Mouse (Mus musculus): ENCODE results near the gene Rgs3. TPM values are rescaled to one million over a fixed set of nuclear protein-coding genes. Genes with fewer than 3 reads are reported as not detected.
A peak's percentile ranks its signal among the peaks of the same experiment; 100 is the strongest.

Rgs3 gene
- polyA plus RNA-seq, 1 experiment from 2014 or later = 31.3 TPM

DNA sequence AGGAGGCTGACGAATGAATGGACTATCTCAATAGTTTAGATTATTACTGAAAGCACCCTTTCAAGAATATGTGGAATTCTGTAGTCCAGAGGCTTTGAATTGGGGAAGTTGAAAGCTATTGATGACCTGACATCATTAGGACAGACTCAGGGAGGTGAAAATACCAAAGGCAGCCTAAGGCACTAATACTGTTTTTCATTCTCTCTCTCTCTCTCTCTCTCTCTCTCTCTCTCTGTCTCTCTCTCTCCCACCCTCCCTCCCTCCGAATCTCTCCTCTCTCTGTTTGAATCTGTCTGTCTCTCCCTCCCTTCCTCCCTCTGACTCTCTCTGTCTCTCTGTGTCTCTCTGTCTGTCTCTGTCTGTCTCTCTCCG lies 2.0 kb downstream of the Rgs3 start:
- no peaks in the 10 kb centered on the region for H3K4me1 ChIP-seq (replicated peaks; ENCODE audit: control insufficient read depth, insufficient read depth, low read length)
- no peaks in the 10 kb centered on the region for H3K36me3 ChIP-seq (ENCODE audit: control insufficient read depth, insufficient read depth, low read length)
- ATAC-seq (ENCODE audit: low FRiP score) (peak; percentile 25; the same call in 1 of the 2 replicates), DNase-seq (ENCODE audit: low spot score) (no peak)
- no peak overlapping the region for H3K4me3 ChIP-seq (ENCODE audit: low read depth, low read length)
- H3K9ac ChIP-seq (ENCODE audit: low read depth, low read length) = no peak overlapping the region
- H3K4me2 ChIP-seq (replicated peaks; ENCODE audit: low read depth, low read length) = no peak overlapping the region
- H3K27me3 ChIP-seq (ENCODE audit: control insufficient read depth, insufficient read depth, low read length) = no peaks in the 10 kb centered on the region
- WGBS = 74% methylated on average over 3 of the region's 3 CpGs
- no peak overlapping the region for H3K27ac ChIP-seq (ENCODE audit: low read depth, low read length)
- H3K9me3 ChIP-seq (ENCODE audit: control insufficient read depth, low read length) = no peaks in the 10 kb centered on the region

DNA sequence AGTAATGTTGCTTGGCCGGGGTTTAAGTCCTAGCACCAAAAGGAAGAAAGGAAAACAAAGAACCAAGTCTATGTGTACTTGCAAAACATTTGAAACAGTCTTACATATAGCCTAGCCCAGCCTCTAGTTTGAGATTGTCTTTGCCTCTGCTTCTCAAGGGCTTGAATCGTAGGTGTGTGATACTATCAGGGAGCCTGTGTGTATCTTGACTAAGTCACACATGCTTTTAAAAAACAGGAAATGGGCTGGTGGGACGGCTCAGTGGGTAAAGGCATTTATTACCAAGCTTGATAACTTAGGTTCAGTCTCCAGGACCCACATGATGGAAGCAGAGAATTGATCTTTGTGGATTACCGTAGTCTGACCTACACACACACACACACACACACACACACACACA lies 2.4 kb downstream of the Rgs3 start:
- 80% methylated on average over 4 of the region's 4 CpGs for WGBS
- Histone ChIP-seq H3K9ac (ENCODE audit: low read depth, low read length) (no peak overlapping the region), H3K27ac (ENCODE audit: low read depth, low read length) (no peak overlapping the region)

DNA sequence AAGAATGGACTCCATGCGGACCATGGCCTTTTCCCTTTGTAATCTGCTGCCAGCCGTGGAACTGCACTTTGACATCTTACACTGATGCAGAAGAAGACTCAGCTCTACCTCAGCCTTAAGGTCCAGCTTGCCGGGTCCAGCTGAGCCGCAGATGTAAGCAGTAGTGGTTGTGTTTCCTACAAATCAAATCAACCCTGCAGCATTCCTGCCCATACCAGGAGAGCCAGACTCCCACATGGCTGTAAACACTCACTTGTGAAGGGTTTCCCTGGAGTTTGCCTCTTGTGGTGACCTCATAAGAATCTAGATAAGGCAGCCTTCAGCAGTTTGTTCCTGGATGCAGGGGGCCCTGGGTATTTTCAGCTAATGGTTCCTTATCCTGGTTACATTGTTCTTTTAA lies 6.9 kb downstream of the Rgs3 start:
- Histone ChIP-seq H3K27ac (ENCODE audit: low read depth, low read length) (no peak overlapping the region), H3K4me1 (replicated peaks; ENCODE audit: control insufficient read depth, insufficient read depth, low read length) (no peaks in the 10 kb centered on the region), H3K4me2 (replicated peaks; ENCODE audit: low read depth, low read length) (no peak overlapping the region), H3K36me3 (ENCODE audit: control insufficient read depth, insufficient read depth, low read length) (no peaks in the 10 kb centered on the region), H3K9ac (ENCODE audit: low read depth, low read length) (no peak overlapping the region), H3K4me3 (ENCODE audit: low read depth, low read length) (no peak overlapping the region), H3K9me3 (ENCODE audit: control insufficient read depth, low read length) (no peaks in the 10 kb centered on the region), H3K27me3 (ENCODE audit: control insufficient read depth, insufficient read depth, low read length) (no peaks in the 10 kb centered on the region)
- WGBS = 87% methylated on average over 4 of the region's 4 CpGs
- DNase-seq (ENCODE audit: low spot score) = no peak
- no peak for ATAC-seq (ENCODE audit: low FRiP score)

More for the DNA sequence above, 2.4 kb downstream of the Rgs3 start:
- DNase-seq (ENCODE audit: low spot score) (peak; percentile 9), ATAC-seq (ENCODE audit: low FRiP score) (no peak)
- no peaks in the 10 kb centered on the region for H3K27me3 ChIP-seq (ENCODE audit: control insufficient read depth, insufficient read depth, low read length)
- no peak overlapping the region for H3K4me3 ChIP-seq (ENCODE audit: low read depth, low read length)
- no peaks in the 10 kb centered on the region for H3K4me1 ChIP-seq (replicated peaks; ENCODE audit: control insufficient read depth, insufficient read depth, low read length)
- no peaks in the 10 kb centered on the region for H3K36me3 ChIP-seq (ENCODE audit: control insufficient read depth, insufficient read depth, low read length)
- H3K4me2 ChIP-seq (replicated peaks; ENCODE audit: low read depth, low read length) = no peak overlapping the region
- no peaks in the 10 kb centered on the region for H3K9me3 ChIP-seq (ENCODE audit: control insufficient read depth, low read length)

- ATAC-seq (ENCODE audit: low FRiP score) (no peak), DNase-seq (ENCODE audit: low spot score) (no peak)
- no peaks in the 10 kb centered on the region for H3K36me3 ChIP-seq (ENCODE audit: control insufficient read depth, insufficient read depth, low read length)
- no peaks in the 10 kb centered on the region for H3K9me3 ChIP-seq (ENCODE audit: control insufficient read depth, low read length)
- no peaks in the 10 kb centered on the region for H3K27me3 ChIP-seq (ENCODE audit: control insufficient read depth, insufficient read depth, low read length)
- H3K27ac ChIP-seq (ENCODE audit: low read depth, low read length) = no peak overlapping the region
- H3K4me3 ChIP-seq (ENCODE audit: low read depth, low read length) = no peak overlapping the region
- H3K9ac ChIP-seq (ENCODE audit: low read depth, low read length) = no peak overlapping the region
- no peaks in the 10 kb centered on the region for H3K4me1 ChIP-seq (replicated peaks; ENCODE audit: control insufficient read depth, insufficient read depth, low read length)
- H3K4me2 ChIP-seq (replicated peaks; ENCODE audit: low read depth, low read length) = no peak overlapping the region
- WGBS = 95% methylated on average over 6 of the region's 6 CpGs
Measured at GRCm38 (mm10) chr4:62567696-62568095, 8.0 kb downstream of the Rgs3 start.

- DNase-seq (ENCODE audit: low spot score) = no peak
- Histone ChIP-seq H3K36me3 (ENCODE audit: control insufficient read depth, insufficient read depth, low read length) (no peaks in the 10 kb centered on the region), H3K9me3 (ENCODE audit: control insufficient read depth, low read length) (no peaks in the 10 kb centered on the region), H3K4me3 (ENCODE audit: low read depth, low read length) (no peak overlapping the region), H3K4me2 (replicated peaks; ENCODE audit: low read depth, low read length) (no peak overlapping the region), H3K27me3 (ENCODE audit: control insufficient read depth, insufficient read depth, low read length) (no peaks in the 10 kb centered on the region), H3K27ac (ENCODE audit: low read depth, low read length) (no peak overlapping the region), H3K9ac (ENCODE audit: low read depth, low read length) (no peak overlapping the region), H3K4me1 (replicated peaks; ENCODE audit: control insufficient read depth, insufficient read depth, low read length) (no peaks in the 10 kb centered on the region)
- ATAC-seq (ENCODE audit: low FRiP score) = no peak
- WGBS = 82% methylated on average over 1 of the region's 1 CpGs
Measured at GRCm38 (mm10) chr4:62568359-62568758, 8.7 kb downstream of the Rgs3 start.

DNA sequence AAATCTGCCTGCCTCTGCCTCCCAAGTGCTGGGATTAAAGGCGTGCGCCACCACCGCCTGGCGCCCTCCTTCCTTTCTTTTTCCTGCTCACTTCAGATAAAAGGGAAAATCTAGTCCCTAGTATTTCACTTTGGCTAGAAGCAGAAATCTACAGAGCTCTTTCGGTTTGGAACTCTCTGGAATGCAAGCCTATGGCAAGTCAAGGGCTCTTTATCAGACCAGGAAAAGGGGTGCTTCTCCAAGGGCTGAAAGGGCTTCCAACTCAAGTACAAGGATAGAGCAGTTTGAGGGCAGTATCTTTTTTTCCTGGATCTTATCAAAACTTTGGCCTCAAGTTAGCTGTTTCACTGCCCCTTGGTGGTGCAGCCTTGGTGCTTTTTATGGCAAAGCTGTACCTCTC lies 10.0 kb downstream of the Rgs3 start:
- H3K4me2 ChIP-seq (replicated peaks; ENCODE audit: low read depth, low read length) = no peak overlapping the region
- no peaks in the 10 kb centered on the region for H3K9me3 ChIP-seq (ENCODE audit: control insufficient read depth, low read length)
- H3K4me1 ChIP-seq (replicated peaks; ENCODE audit: control insufficient read depth, insufficient read depth, low read length) = no peaks in the 10 kb centered on the region
- ATAC-seq (ENCODE audit: low FRiP score) (no peak), DNase-seq (ENCODE audit: low spot score) (no peak)
- H3K9ac ChIP-seq (ENCODE audit: low read depth, low read length) = no peak overlapping the region
- no peak overlapping the region for H3K27ac ChIP-seq (ENCODE audit: low read depth, low read length)
- WGBS = 93% methylated on average over 5 of the region's 5 CpGs
- no peaks in the 10 kb centered on the region for H3K27me3 ChIP-seq (ENCODE audit: control insufficient read depth, insufficient read depth, low read length)
- no peaks in the 10 kb centered on the region for H3K36me3 ChIP-seq (ENCODE audit: control insufficient read depth, insufficient read depth, low read length)
- H3K4me3 ChIP-seq (ENCODE audit: low read depth, low read length) = no peak overlapping the region

- Histone ChIP-seq H3K4me2 (replicated peaks; ENCODE audit: low read depth, low read length) (no peak overlapping the region), H3K9ac (ENCODE audit: low read depth, low read length) (no peak overlapping the region), H3K27me3 (ENCODE audit: control insufficient read depth, insufficient read depth, low read length) (no peaks in the 10 kb centered on the region), H3K4me3 (ENCODE audit: low read depth, low read length) (no peak overlapping the region), H3K36me3 (ENCODE audit: control insufficient read depth, insufficient read depth, low read length) (no peaks in the 10 kb centered on the region), H3K9me3 (ENCODE audit: control insufficient read depth, low read length) (no peaks in the 10 kb centered on the region), H3K27ac (ENCODE audit: low read depth, low read length) (no peak overlapping the region), H3K4me1 (replicated peaks; ENCODE audit: control insufficient read depth, insufficient read depth, low read length) (no peaks in the 10 kb centered on the region)
- ATAC-seq (ENCODE audit: low FRiP score) (no peak), DNase-seq (ENCODE audit: low spot score) (no peak)
- WGBS = 87% methylated on average over 5 of the region's 5 CpGs
Measured at GRCm38 (mm10) chr4:62570029-62570428, 10.4 kb downstream of the Rgs3 start.

GRCm38 (mm10) chr4:62582365-62583264 lies 23.0 kb downstream of the Rgs3 start:
- Histone ChIP-seq H3K4me2 (replicated peaks; ENCODE audit: low read depth, low read length) (peak overlapping the region; percentile 97), H3K27ac (ENCODE audit: low read depth, low read length) (peak overlapping the region; percentile 75), H3K36me3 (ENCODE audit: control insufficient read depth, insufficient read depth, low read length) (no peaks in the 10 kb centered on the region; the same call in 1 of the 2 replicates), H3K27me3 (ENCODE audit: control insufficient read depth, insufficient read depth, low read length) (peaks cover 8% of the 10 kb centered on the region; the same call in 1 of the 2 replicates), H3K4me3 (ENCODE audit: low read depth, low read length) (peak overlapping the region; percentile 55), H3K9ac (ENCODE audit: low read depth, low read length) (peak overlapping the region; percentile 75), H3K4me1 (replicated peaks; ENCODE audit: control insufficient read depth, insufficient read depth, low read length) (peaks cover 14% of the 10 kb centered on the region; the same call in 1 of the 2 replicates), H3K9me3 (ENCODE audit: control insufficient read depth, low read length) (no peaks in the 10 kb centered on the region)
- ATAC-seq (ENCODE audit: low FRiP score) (peak; percentile 81), DNase-seq (ENCODE audit: low spot score) (peak; percentile 53)
- 28% methylated on average over 18 of the region's 18 CpGs for WGBS
